Mouse (Mus musculus) liver, postnatal 0 days (tissue): ENCODE results near the gene Raver1.

ENCODE experiments used
- CTCF ChIP-seq: sonication (generic); IDR thresholded peaks from 2 replicates; pipeline ENCODE4 v1.5.1; 2016; ENCODE audit warnings: antibody characterized with exemption, low read depth
- EP300 ChIP-seq: IDR thresholded peaks from 2 replicates; pipeline ENCODE4 v1.6.1; 2016; ENCODE audit warnings: antibody characterized with exemption, low read depth, mild to moderate bottlenecking

DNA sequence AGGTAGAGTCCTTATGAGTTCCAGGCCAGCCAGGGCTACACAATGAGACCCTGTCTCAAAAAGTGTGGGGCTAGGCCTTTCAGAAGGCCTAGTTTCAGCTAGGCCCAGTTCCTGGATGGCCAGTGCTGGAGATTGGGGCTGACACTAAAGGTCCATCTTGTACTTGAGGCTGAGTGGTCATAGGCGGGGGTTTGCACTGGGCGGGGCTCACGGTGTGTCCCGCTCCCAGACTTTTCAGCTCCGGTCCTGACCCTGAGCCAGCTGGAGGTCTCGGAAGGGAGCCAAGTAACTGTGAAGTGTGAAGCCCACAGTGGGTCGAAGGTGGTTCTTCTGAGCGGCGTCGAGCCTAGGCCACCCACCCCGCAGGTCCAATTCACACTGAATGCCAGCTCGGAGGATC lies 65.0 kb downstream of the Raver1 start:
- TF ChIP-seq EP300 (no peak), CTCF (no peak)
